ENCODE assay signal across 18 mouse cellular contexts in genomic region chr4:126706630-126707438, GRCm38 (mm10). TPM values are rescaled to one million over a fixed set of nuclear protein-coding genes. Genes with fewer than 3 reads are reported as not detected.
DNase-seq lines count a peak whose midpoint lies in the region; ATAC-seq lines count a peak whose summit lies in the region.
"Had no signal": no experiment of that assay in that cellular context is flagged by ENCODE, and none has a peak within 500 bp of the region (broad histone marks: within the 10 kb centered on the region; RNA-seq: fewer than 3 reads in every experiment).

No protein-coding gene starts in this region.

- H3K4me1 ChIP-seq in neural tube, embryonic 15.5 days = no peaks in the 10 kb centered on the region
- H3K4me1 ChIP-seq in embryonic facial prominence, embryonic 15.5 days = peaks cover 11% of the 10 kb centered on the region; the same call in 1 of the 2 replicates
- H3K4me1 ChIP-seq in neural tube, embryonic 13.5 days (replicated peaks) = peaks cover 24% of the 10 kb centered on the region
- H3K4me1 ChIP-seq: heart, embryonic 12.5 days; limb, embryonic 15.5 days; stomach, embryonic 15.5 days had no signal

- H3K4me2 ChIP-seq in neural tube, embryonic 15.5 days = no peak overlapping the region
- no peak overlapping the region for H3K4me2 ChIP-seq in embryonic facial prominence, embryonic 15.5 days (replicated peaks)
- H3K4me2 ChIP-seq in neural tube, embryonic 13.5 days = no peak overlapping the region
- H3K4me2 ChIP-seq: heart, embryonic 12.5 days; limb, embryonic 15.5 days; stomach, embryonic 15.5 days had no signal

- H3K27ac ChIP-seq in neural tube, embryonic 15.5 days (replicated peaks) = no peak overlapping the region
- no peak overlapping the region for H3K27ac ChIP-seq in embryonic facial prominence, embryonic 15.5 days (replicated peaks)
- peak overlapping the region; percentile 6; the same call in 1 of the 2 replicates for H3K27ac ChIP-seq in neural tube, embryonic 13.5 days (replicated peaks)
- H3K27ac ChIP-seq: limb, embryonic 15.5 days; stomach, embryonic 15.5 days had no signal

- H3K4me3 ChIP-seq in neural tube, embryonic 15.5 days (replicated peaks) = no peak overlapping the region
- H3K4me3 ChIP-seq in embryonic facial prominence, embryonic 15.5 days (replicated peaks) = no peak overlapping the region
- H3K4me3 ChIP-seq in neural tube, embryonic 13.5 days = no peak overlapping the region
- H3K4me3 ChIP-seq: heart, embryonic 12.5 days; limb, embryonic 15.5 days; stomach, embryonic 15.5 days had no signal

- peaks cover 73% of the 10 kb centered on the region for H3K36me3 ChIP-seq in neural tube, embryonic 15.5 days
- peaks cover 56% of the 10 kb centered on the region for H3K36me3 ChIP-seq in embryonic facial prominence, embryonic 15.5 days
- peaks cover 71% of the 10 kb centered on the region for H3K36me3 ChIP-seq in neural tube, embryonic 13.5 days

- H3K27me3 ChIP-seq in neural tube, embryonic 15.5 days (replicated peaks) = no peaks in the 10 kb centered on the region
- no peaks in the 10 kb centered on the region for H3K27me3 ChIP-seq in embryonic facial prominence, embryonic 15.5 days
- H3K27me3 ChIP-seq in neural tube, embryonic 13.5 days = no peaks in the 10 kb centered on the region
- H3K27me3 ChIP-seq: heart, embryonic 12.5 days; limb, embryonic 15.5 days; stomach, embryonic 15.5 days had no signal

- no peaks in the 10 kb centered on the region for H3K9me3 ChIP-seq in neural tube, embryonic 15.5 days (replicated peaks)
- no peaks in the 10 kb centered on the region for H3K9me3 ChIP-seq in embryonic facial prominence, embryonic 15.5 days (replicated peaks)
- H3K9me3 ChIP-seq in neural tube, embryonic 13.5 days = no peaks in the 10 kb centered on the region
- H3K9me3 ChIP-seq: heart, embryonic 12.5 days; limb, embryonic 15.5 days; stomach, embryonic 15.5 days had no signal

- DNase-seq in neural tube, embryonic 10.5 days (ENCODE audit: extremely low spot score, low spot score) = peak; percentile 63
- DNase-seq in mesoderm, embryonic 11.5 days (ENCODE audit: low read depth, low spot score) = peak; percentile 83
- no peak for DNase-seq in kidney, adult 9 months
- DNase-seq in thymus, postnatal 36 days = no peak
- DNase-seq: cerebellum, adult 9-10 months; thymus, postnatal 4 days had no signal

- WGBS in neural tube, embryonic 15.5 days = 33% methylated on average over 12 of the region's 12 CpGs
- 30% methylated on average over 12 of the region's 12 CpGs for WGBS in embryonic facial prominence, embryonic 15.5 days
- WGBS in neural tube, embryonic 13.5 days = 25% methylated on average over 12 of the region's 12 CpGs

- H3K9ac ChIP-seq in neural tube, embryonic 15.5 days (replicated peaks) = no peak overlapping the region
- no peak overlapping the region for H3K9ac ChIP-seq in embryonic facial prominence, embryonic 15.5 days
- no peak overlapping the region for H3K9ac ChIP-seq in neural tube, embryonic 13.5 days
- H3K9ac ChIP-seq: heart, embryonic 12.5 days; limb, embryonic 15.5 days; stomach, embryonic 15.5 days had no signal

- ATAC-seq in neural tube, embryonic 15.5 days (ENCODE audit: low FRiP score) = no peak
- ATAC-seq in embryonic facial prominence, embryonic 15.5 days (ENCODE audit: insufficient number of reproducible peaks, low FRiP score, low TSS enrichment, low read depth) = peak; percentile 83
- ATAC-seq in neural tube, embryonic 13.5 days (ENCODE audit: low read depth) = peak; percentile 67
- no peak for ATAC-seq in granulocyte monocyte progenitor cell, adult 5-6 weeks (replicated peaks; ENCODE audit: poor library complexity, severe bottlenecking)

RNA-seq across cellular contexts. Expression of gene Tfap2e, which starts 29.2 kb away (rescaled TPM):
- 0.06 TPM in 1 of 2 replicates, not detected in the other for polyA plus RNA-seq in neural tube, embryonic 15.5 days (2015; fragmentation: Nextera tagmentation; extraction: Ambion mirVana)
- 0.60 and 1.1 TPM in 2 replicates for polyA plus RNA-seq in embryonic facial prominence, embryonic 15.5 days (2015; fragmentation: Nextera tagmentation; extraction: Ambion mirVana)
- 0.18 TPM in 1 of 2 replicates, not detected in the other for polyA plus RNA-seq in neural tube, embryonic 13.5 days (2015; fragmentation: Nextera tagmentation; extraction: Ambion mirVana)
- total RNA-seq in granulocyte monocyte progenitor cell, adult 5-6 weeks (2014; fragmentation: Nextera tagmentation) = not detected in 2 replicates
- not detected in 2 replicates for total RNA-seq in granulocyte monocyte progenitor cell, adult 5-6 weeks (2017)
- total RNA-seq: gastrocnemius, adult 18-20 months; layer of hippocampus, postnatal 14 days; megakaryocyte-erythroid progenitor cell, adult 5-6 weeks; MEL had no signal
- polyA plus RNA-seq: heart, embryonic 12.5 days; kidney, embryonic 14.5 days; stomach, embryonic 15.5 days had no signal

RNA-seq across cellular contexts. Expression of gene Psmb2, which starts 29.4 kb away (rescaled TPM):
- 419 and 433 TPM in 2 replicates for polyA plus RNA-seq in neural tube, embryonic 15.5 days (2015; fragmentation: Nextera tagmentation; extraction: Ambion mirVana)
- polyA plus RNA-seq in embryonic facial prominence, embryonic 15.5 days (2015; fragmentation: Nextera tagmentation; extraction: Ambion mirVana) = 431 and 455 TPM in 2 replicates
- 464 and 490 TPM in 2 replicates for polyA plus RNA-seq in neural tube, embryonic 13.5 days (2015; fragmentation: Nextera tagmentation; extraction: Ambion mirVana)
- total RNA-seq in granulocyte monocyte progenitor cell, adult 5-6 weeks (2014; fragmentation: Nextera tagmentation) = 295 and 328 TPM in 2 replicates
- 102 and 140 TPM in 2 replicates for total RNA-seq in granulocyte monocyte progenitor cell, adult 5-6 weeks (2017)

RNA-seq across cellular contexts. Expression of gene Ncdn, which starts 46.4 kb away (rescaled TPM):
- polyA plus RNA-seq in neural tube, embryonic 15.5 days (2015; fragmentation: Nextera tagmentation; extraction: Ambion mirVana) = 146 and 156 TPM in 2 replicates
- polyA plus RNA-seq in embryonic facial prominence, embryonic 15.5 days (2015; fragmentation: Nextera tagmentation; extraction: Ambion mirVana) = 31.6 and 33.4 TPM in 2 replicates
- polyA plus RNA-seq in neural tube, embryonic 13.5 days (2015; fragmentation: Nextera tagmentation; extraction: Ambion mirVana) = 85.3 and 86.7 TPM in 2 replicates
- 13.0 and 17.9 TPM in 2 replicates for total RNA-seq in granulocyte monocyte progenitor cell, adult 5-6 weeks (2014; fragmentation: Nextera tagmentation)
- total RNA-seq in granulocyte monocyte progenitor cell, adult 5-6 weeks (2017) = 6.3 and 10.1 TPM in 2 replicates

RNA-seq across cellular contexts. Expression of gene AU040320, which starts 46.5 kb away (rescaled TPM):
- polyA plus RNA-seq in neural tube, embryonic 15.5 days (2015; fragmentation: Nextera tagmentation; extraction: Ambion mirVana) = 33.5 and 41.7 TPM in 2 replicates
- polyA plus RNA-seq in embryonic facial prominence, embryonic 15.5 days (2015; fragmentation: Nextera tagmentation; extraction: Ambion mirVana) = 17.6 and 22.7 TPM in 2 replicates
- 38.3 and 41.3 TPM in 2 replicates for polyA plus RNA-seq in neural tube, embryonic 13.5 days (2015; fragmentation: Nextera tagmentation; extraction: Ambion mirVana)
- 15.4 and 16.2 TPM in 2 replicates for total RNA-seq in granulocyte monocyte progenitor cell, adult 5-6 weeks (2014; fragmentation: Nextera tagmentation)
- 13.2 and 16.8 TPM in 2 replicates for total RNA-seq in granulocyte monocyte progenitor cell, adult 5-6 weeks (2017)

Comparison
In these comparisons a context has a peak if more than half of its experiments do, and no peak if none do; other contexts are left out.
1. ATAC-seq: peak in embryonic facial prominence, embryonic 15.5 days (single experiment) and neural tube, embryonic 13.5 days (single experiment); none in neural tube, embryonic 15.5 days (single experiment) and granulocyte monocyte progenitor cell, adult 5-6 weeks (single experiment).
2. DNase-seq: peak in neural tube, embryonic 10.5 days (single experiment) and mesoderm, embryonic 11.5 days (single experiment); none in kidney, adult 9 months (single experiment) and thymus, postnatal 36 days (0 of 2).